Mouse (Mus musculus) liver, embryonic 14.5 days (tissue): Measurements from ENCODE around the gene Siah2. TPM values are rescaled to one million over a fixed set of nuclear protein-coding genes. Genes with fewer than 3 reads are reported as not detected.

Experiments
- ATAC-seq: fragments of 200-750 bp; cut with Nextera tagmentation; 2 replicates; pipeline ENCODE4 v1.8.0; 2017; ENCODE audit warnings: moderate number of reproducible peaks, mild to moderate bottlenecking, moderate library complexity; ENCODE audit not compliant: insufficient read depth
- DNase-seq, 3 experiments: peaks; one replicate each; pipeline ENCODE4 v3.0.0-alpha.2; 2012 to 2013; ENCODE audit warnings: low read depth in 3 of 3, low spot score in 3 of 3
- H3K27ac ChIP-seq: fragments of 300-500 bp; sonication (generic); 2 replicates; pipeline ENCODE4 v1.5.1; 2014; ENCODE audit warnings: moderate library complexity, mild to moderate bottlenecking, control low read depth, inconsistent platforms
- H3K27me3 ChIP-seq: fragments of 300-500 bp; sonication (generic); 2 replicates; pipeline ENCODE4 v1.6.1; 2014; ENCODE audit warnings: mild to moderate bottlenecking, low read length, moderate library complexity; ENCODE audit not compliant: control insufficient read depth, insufficient read depth
- H3K36me3 ChIP-seq: fragments of 300-500 bp; sonication (generic); replicated peaks from 2 replicates; pipeline ENCODE4 v1.6.1; 2014; ENCODE audit warnings: low read depth; ENCODE audit not compliant: control insufficient read depth, insufficient read depth
- H3K4me1 ChIP-seq, 2 experiments: fragments of 200-500 bp in 1 of 2; fragments of 300-500 bp in 1 of 2; sonication (generic) in 1 of 2; replicated peaks; 2 replicates each; pipeline ENCODE4 v1.6.1; 2012 to 2014; ENCODE audit warnings: antibody characterized with exemption in 1 of 2, inconsistent platforms in 1 of 2, low read length in 1 of 2; ENCODE audit not compliant: control insufficient read depth in 2 of 2, insufficient read depth in 2 of 2
- H3K4me2 ChIP-seq: fragments of 300-500 bp; sonication (generic); 2 replicates; pipeline ENCODE4 v1.6.1; 2014; ENCODE audit warnings: low read depth, mild to moderate bottlenecking, control low read depth, moderate library complexity
- H3K4me3 ChIP-seq, 2 experiments: fragments of 200-500 bp in 1 of 2; fragments of 300-500 bp in 1 of 2; sonication (generic) in 1 of 2; 2 replicates each; pipeline ENCODE4 v1.5.1; 2012 to 2014; ENCODE audit warnings: low read depth in 2 of 2, low read length in 2 of 2, mild to moderate bottlenecking in 2 of 2, control low read depth in 1 of 2, inconsistent platforms in 1 of 2, moderate library complexity in 1 of 2; ENCODE audit not compliant: insufficient read depth in 1 of 2
- H3K9ac ChIP-seq: fragments of 300-500 bp; sonication (generic); replicated peaks from 2 replicates; pipeline ENCODE4 v1.6.1; 2014; ENCODE audit warnings: mild to moderate bottlenecking, control low read depth, moderate library complexity
- H3K9me3 ChIP-seq: fragments of 300-500 bp; sonication (generic); 2 replicates; pipeline ENCODE4 v1.6.1; 2016; ENCODE audit warnings: low read length, mixed read lengths; ENCODE audit not compliant: control insufficient read depth
- CTCF ChIP-seq: IDR thresholded peaks from 2 replicates; pipeline ENCODE4 v1.5.1; 2016; ENCODE audit warnings: antibody characterized with exemption, low read depth, control low read depth
- EP300 ChIP-seq: IDR thresholded peaks from 2 replicates; pipeline ENCODE4 v1.6.1; 2016; ENCODE audit warnings: antibody characterized with exemption, low read depth
- WGBS: fragments of 180-500 bp; shearing (Covaris S2); extraction: QIAGEN DNeasy Blood & Tissue Kit; methylation state at CpG from one replicate; pipeline ENCODE4 v1.1.7; 2014; ENCODE audit not compliant: insufficient replicate concordance; 5-methylcytosine and 5-hydroxymethylcytosine counted together
- polyA plus RNA-seq, 2 experiments: library from polyadenylated mRNA; depleted of rRNA in 1 of 2; stranded (reverse) in 1 of 2; unstranded in 1 of 2; fragments of >200 nt; fragmentation: Nextera tagmentation in 1 of 2; extraction: Ambion mirVana in 1 of 2; gene quantifications; 2 replicates each; pipeline versions ENCODE4 v1.2.1 to v1.2.3; 2012 to 2014

The Siah2 gene
- polyA plus RNA-seq, 2 experiments, result 2.8 to 4.7 TPM

DNA sequence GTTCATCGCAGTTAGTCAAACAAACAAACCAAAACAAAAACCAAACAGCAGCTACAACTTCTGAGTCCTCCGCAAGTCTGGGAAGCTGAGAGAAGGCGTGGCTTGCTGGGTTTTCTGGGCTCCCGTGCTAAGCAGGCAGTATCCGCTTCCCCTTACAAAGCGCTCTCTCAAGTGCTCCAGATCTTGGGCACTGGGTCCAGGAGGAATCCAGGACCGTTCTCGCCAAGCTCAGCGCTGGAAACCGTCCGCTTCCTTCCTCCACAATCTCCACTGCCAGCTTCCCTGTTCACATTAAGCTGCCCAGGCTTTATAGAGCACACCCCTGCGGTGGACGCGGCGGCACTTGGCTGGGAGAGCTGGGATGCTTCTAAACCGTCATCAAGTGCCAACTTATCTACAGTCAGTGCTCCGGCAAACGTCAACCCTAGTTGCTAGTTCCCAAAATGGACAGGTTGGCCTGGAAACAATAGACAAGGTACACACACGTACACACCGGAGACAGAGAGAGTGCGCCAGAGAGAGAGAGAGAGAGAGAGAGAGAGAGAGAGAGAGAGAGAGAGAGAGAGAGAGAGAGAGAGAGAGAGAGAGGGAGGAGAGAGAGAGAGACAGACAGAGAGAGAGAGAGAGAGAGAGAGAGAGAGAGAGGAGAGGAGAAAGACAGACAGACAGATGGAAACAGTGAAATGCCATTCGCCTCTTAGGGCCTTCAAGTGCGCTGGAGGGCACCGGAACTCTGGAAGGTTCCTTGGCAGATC lies 1.4 kb downstream of the Siah2 start:
- no peak for TF ChIP-seq CTCF
- TF ChIP-seq EP300, result no peak
- DNase-seq, result peak in 2 of 3 experiments; percentile 34 to 44
- ATAC-seq, result 0 out of 2 replicates have a peak, but pooled peaks have one; percentile 16
- H3K27me3 ChIP-seq, result peaks cover 5% of the 10 kb centered on the region
- peak overlapping the region; percentile 90 for H3K4me2 ChIP-seq
- WGBS, result under 1% methylated on average over 24 of the region's 24 CpGs
- H3K4me3 ChIP-seq, result peak overlapping the region; percentile 77 to 79
- H3K27ac ChIP-seq, result no peak overlapping the region; the same call in 1 of the 2 replicates
- peak overlapping the region; percentile 70 for H3K9ac ChIP-seq
- no peaks in the 10 kb centered on the region for H3K36me3 ChIP-seq
- H3K4me1 ChIP-seq, result peaks cover 3 to 7% of the 10 kb centered on the region in 2 experiments; a peak in 3 of 4 replicates
- no peaks in the 10 kb centered on the region for H3K9me3 ChIP-seq

- DNase-seq (no peak), ATAC-seq (no peak)
- H3K36me3 ChIP-seq, result no peaks in the 10 kb centered on the region
- TF ChIP-seq CTCF (no peak), EP300 (no peak)
- peaks cover 3 to 7% of the 10 kb centered on the region in 2 experiments; a peak in 3 of 4 replicates for H3K4me1 ChIP-seq
- H3K9ac ChIP-seq, result no peak overlapping the region
- peak overlapping the region; percentile 90 for H3K4me2 ChIP-seq
- no peaks in the 10 kb centered on the region for H3K9me3 ChIP-seq
- H3K27me3 ChIP-seq, result peaks cover 5% of the 10 kb centered on the region
- WGBS, result 60% methylated on average over 3 of the region's 3 CpGs
- no peak overlapping the region for H3K27ac ChIP-seq
- peak overlapping the region in 1 of 2 experiments; percentile 77; a peak in 2 of 4 replicates for H3K4me3 ChIP-seq
Measured at GRCm38 (mm10) chr3:58689721-58690120, 2.5 kb downstream of the Siah2 start.

GRCm38 (mm10) chr3:58689105-58689504 lies 3.1 kb downstream of the Siah2 start:
- Histone ChIP-seq H3K9ac (no peak overlapping the region), H3K27ac (no peak overlapping the region), H3K4me2 (no peak overlapping the region; the same call in 1 of the 2 replicates), H3K4me1 (peaks cover 3 to 7% of the 10 kb centered on the region in 2 experiments; a peak in 3 of 4 replicates), H3K4me3 (no peak overlapping the region), H3K36me3 (no peaks in the 10 kb centered on the region), H3K27me3 (peaks cover 5% of the 10 kb centered on the region), H3K9me3 (no peaks in the 10 kb centered on the region)
- ATAC-seq (no peak), DNase-seq (no peak)
- TF ChIP-seq EP300 (no peak), CTCF (no peak)
- 71% methylated on average over 7 of the region's 7 CpGs for WGBS

GRCm38 (mm10) chr3:58688551-58688950 lies 3.6 kb downstream of the Siah2 start:
- Histone ChIP-seq H3K27ac (no peak overlapping the region), H3K9ac (no peak overlapping the region), H3K36me3 (no peaks in the 10 kb centered on the region), H3K27me3 (peaks cover 5% of the 10 kb centered on the region), H3K4me3 (no peak overlapping the region), H3K9me3 (no peaks in the 10 kb centered on the region), H3K4me2 (no peak overlapping the region), H3K4me1 (peaks cover 3 to 7% of the 10 kb centered on the region in 2 experiments; a peak in 3 of 4 replicates)
- ATAC-seq (no peak), DNase-seq (no peak)
- 67% methylated on average over 4 of the region's 4 CpGs for WGBS
- TF ChIP-seq CTCF, result no peak

- 62% methylated on average over 2 of the region's 2 CpGs for WGBS
- no peak overlapping the region for H3K4me3 ChIP-seq
- no peak for DNase-seq
- ATAC-seq, result no peak
- H3K36me3 ChIP-seq, result no peaks in the 10 kb centered on the region
- H3K9me3 ChIP-seq, result no peaks in the 10 kb centered on the region
- no peak for TF ChIP-seq EP300
- no peak for TF ChIP-seq CTCF
- H3K4me2 ChIP-seq, result peak overlapping the region; percentile 29; the same call in 1 of the 2 replicates
- peaks cover 0 to 5% of the 10 kb centered on the region in 2 experiments; a peak in 2 of 4 replicates for H3K4me1 ChIP-seq
- no peak overlapping the region for H3K9ac ChIP-seq
- no peak overlapping the region for H3K27ac ChIP-seq
- H3K27me3 ChIP-seq, result peaks cover 5% of the 10 kb centered on the region
Measured at GRCm38 (mm10) chr3:58686922-58687284, 5.3 kb downstream of the Siah2 start.
